Mouse (Mus musculus): ENCODE data around the gene Fndc4. TPM values are rescaled to one million over a fixed set of nuclear protein-coding genes. Genes with fewer than 3 reads are reported as not detected.

Fndc4 gene
- 0.26 and 0.30 TPM in 2 replicates for polyA plus RNA-seq (2012)

GRCm38 (mm10) chr5:31295606-31296141 lies at the start of gene Fndc4:
TSS of gene Fndc4 (minus strand) at chr5:31296080.

GRCm38 (mm10) chr5:31297047-31297757 lies 1.3 kb upstream of the Fndc4 start, which contains the start of gene Gckr:
TSS of gene Gckr (plus strand) at chr5:31297443.

DNA sequence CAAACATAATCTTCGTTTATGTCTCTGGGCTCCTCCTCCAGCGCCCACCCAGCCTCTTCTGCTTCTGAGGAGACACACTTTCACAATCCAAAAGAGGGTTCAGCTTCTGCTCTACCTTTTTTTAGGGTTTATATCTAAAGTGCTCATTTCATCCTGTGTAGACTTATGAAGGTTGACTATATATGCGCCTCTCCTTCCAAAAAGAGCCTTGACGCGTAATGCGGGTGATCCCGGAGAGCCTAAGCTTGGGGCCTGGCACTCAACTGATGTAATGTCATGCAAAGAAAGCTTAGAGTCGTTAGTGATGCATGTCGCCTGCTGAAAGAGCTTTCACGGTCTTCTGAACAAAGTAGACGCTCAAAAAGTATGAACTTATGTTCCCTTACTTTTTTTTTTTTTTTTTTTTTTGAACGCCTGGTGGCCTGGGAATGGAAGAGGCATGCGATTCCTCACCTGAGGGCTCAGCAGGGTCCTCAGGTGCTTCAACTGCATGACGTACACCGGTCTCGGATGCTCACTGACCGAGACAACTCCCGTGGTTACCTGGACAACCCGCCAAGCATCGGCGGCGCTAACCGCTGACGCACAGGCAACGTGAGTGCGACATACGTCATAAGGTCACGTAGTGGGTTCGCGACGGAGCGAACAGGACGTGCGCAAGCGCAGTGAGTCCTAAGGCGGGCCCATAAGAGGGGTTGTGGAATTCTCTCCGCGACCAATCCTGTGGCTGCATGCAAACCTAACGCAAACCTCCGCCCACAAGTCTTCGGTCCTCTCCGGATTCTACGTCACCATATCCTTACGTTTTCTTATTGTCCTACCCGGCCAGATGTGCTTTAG lies 5.1 kb downstream of the Fndc4 start, which contains the start of gene Ift172:
Gene Ift172 (minus strand): TSS at position 596 of the 840 bp plus-strand sequence.

GRCm38 (mm10) chr5:31251541-31252101 lies 44.3 kb downstream of the Fndc4 start, which contains the start of gene Krtcap3:
TSS of gene Krtcap3 (plus strand) at chr5:31251691.

Other genes starting within 250 kb of the Fndc4 start
- 28.8 and 32.8 TPM in 2 replicates for gene Atraid, start 247.8 kb downstream of the Fndc4 start, polyA plus RNA-seq (2012)
- 17.3 and 18.2 TPM in 2 replicates for gene Slc5a6, start 247.2 kb downstream of the Fndc4 start, polyA plus RNA-seq (2012)
- gene Cad, start 241.3 kb downstream of the Fndc4 start, polyA plus RNA-seq (2012), result 404 and 431 TPM in 2 replicates
- not detected in 2 replicates for gene Dnajc5g, start 189.8 kb downstream of the Fndc4 start, polyA plus RNA-seq (2012)
- gene Slc30a3, start 187.8 kb downstream of the Fndc4 start, polyA plus RNA-seq (2012), result 0.10 TPM in 1 of 2 replicates, not detected in the other
- not detected in 2 replicates for gene Trim54, start 179.4 kb downstream of the Fndc4 start, polyA plus RNA-seq (2012)
- not detected in 2 replicates for gene Ucn, start 157.3 kb downstream of the Fndc4 start, polyA plus RNA-seq (2012)
- 23.0 and 24.7 TPM in 2 replicates for gene Mpv17, start 141.8 kb downstream of the Fndc4 start, polyA plus RNA-seq (2012)
- gene Gm29609, start 116.2 kb downstream of the Fndc4 start, polyA plus RNA-seq (2012), result 2.1 and 10.0 TPM in 2 replicates
- 58.4 and 78.1 TPM in 2 replicates for gene Gtf3c2, start 115.9 kb downstream of the Fndc4 start, polyA plus RNA-seq (2012)
- gene Snx17, start 102.9 kb downstream of the Fndc4 start, polyA plus RNA-seq (2012), result 46.3 and 48.0 TPM in 2 replicates
- gene Eif2b4, start 102.7 kb downstream of the Fndc4 start, polyA plus RNA-seq (2012), result 148 and 170 TPM in 2 replicates
- 40.3 and 44.4 TPM in 2 replicates for gene Zfp513, start 93.8 kb downstream of the Fndc4 start, polyA plus RNA-seq (2012)
- 279 and 290 TPM in 2 replicates for gene Ppm1g, start 75.4 kb downstream of the Fndc4 start, polyA plus RNA-seq (2012)
- gene Nrbp1, start 55.2 kb downstream of the Fndc4 start, polyA plus RNA-seq (2012), result 44.7 and 59.7 TPM in 2 replicates
- gene Gm9970, start 54.8 kb downstream of the Fndc4 start, polyA plus RNA-seq (2012), result 0.55 and 0.85 TPM in 2 replicates
- 3.9 and 6.5 TPM in 2 replicates for gene Krtcap3, start 44.4 kb downstream of the Fndc4 start, polyA plus RNA-seq (2012)
- gene Ift172, start 5.0 kb downstream of the Fndc4 start, polyA plus RNA-seq (2012), result 26.2 and 30.1 TPM in 2 replicates
- 0.02 TPM in 1 of 2 replicates, not detected in the other for gene Gckr, start 1.4 kb upstream of the Fndc4 start, polyA plus RNA-seq (2012)
- 5.2 and 7.6 TPM in 2 replicates for gene Zfp512, start 156.4 kb upstream of the Fndc4 start, polyA plus RNA-seq (2012)
- not detected in 2 replicates for gene 4930548H24Rik, start 189.7 kb upstream of the Fndc4 start, polyA plus RNA-seq (2012)
- gene Gpn1, start 198.7 kb upstream of the Fndc4 start, polyA plus RNA-seq (2012), result 25.6 and 28.8 TPM in 2 replicates
- gene Slc4a1ap, start 230.9 kb upstream of the Fndc4 start, polyA plus RNA-seq (2012), result 13.3 and 14.2 TPM in 2 replicates
- gene Supt7l, start 231.7 kb upstream of the Fndc4 start, polyA plus RNA-seq (2012), result 8.7 and 8.8 TPM in 2 replicates

All from megakaryocyte-erythroid progenitor cell, adult 5 weeks (primary cell).